Mouse (Mus musculus) CH12.LX (cell line): ENCODE measurements at regions not wholly inside any gene's neighbourhood (a gene's known extent, or its start where the extent isn't known, plus 50 kb on each side); places are given as distances from the start of the nearest gene placed in this dataset.

Experiments used
- DNase-seq: peaks from one replicate; pipeline ENCODE4 v3.0.0-alpha.2; 2013; ENCODE audit errors: extremely low read depth
- H3K27ac ChIP-seq: 2 replicates; pipeline ENCODE4 v1.5.1; 2012; ENCODE audit warnings: low read depth, mild to moderate bottlenecking, control low read depth, moderate library complexity; ENCODE audit not compliant: insufficient read depth
- H3K27me3 ChIP-seq: replicated peaks from 2 replicates; pipeline ENCODE3; 2012; ENCODE audit warnings: inconsistent platforms
- H3K36me3 ChIP-seq, 2 experiments: replicated peaks in 1 of 2; 2 replicates each; pipeline versions ENCODE3 to v1.6.1; 2012; ENCODE audit warnings: inconsistent platforms in 1 of 2, low read length in 1 of 2, mild to moderate bottlenecking in 1 of 2, mixed read lengths in 1 of 2, moderate library complexity in 1 of 2; ENCODE audit not compliant: control insufficient read depth in 1 of 2, insufficient read depth in 1 of 2
- H3K4me1 ChIP-seq, 2 experiments: 2 replicates each; pipeline ENCODE4 v1.6.1; 2012; ENCODE audit warnings: inconsistent platforms in 1 of 2, moderate library complexity in 1 of 2; ENCODE audit not compliant: insufficient read depth in 2 of 2, control insufficient read depth in 1 of 2
- H3K4me2 ChIP-seq: 2 replicates; pipeline ENCODE4 v1.6.1; 2012; ENCODE audit warnings: low read depth, mild to moderate bottlenecking, control low read depth; ENCODE audit not compliant: poor library complexity, insufficient read depth, severe bottlenecking
- H3K4me3 ChIP-seq, 3 experiments: fragments of 150-350 bp in 1 of 3; sonication (generic) in 1 of 3; replicated peaks in 1 of 3; 2 replicates each; pipeline versions ENCODE3 to v1.5.1; 2011 to 2012; ENCODE audit warnings: low read depth in 2 of 3, low read length in 2 of 3, mild to moderate bottlenecking in 2 of 3, moderate library complexity in 2 of 3, control low read depth in 1 of 3, improper control_type of control experiment in 1 of 3, inconsistent platforms in 1 of 3, mixed read lengths in 1 of 3; ENCODE audit not compliant: poor library complexity in 1 of 3
- H3K79me2 ChIP-seq: replicated peaks from 2 replicates; pipeline ENCODE4 v1.6.1; 2012; ENCODE audit warnings: mild to moderate bottlenecking, moderate library complexity; ENCODE audit not compliant: control insufficient read depth, poor library complexity, insufficient read depth, severe bottlenecking; ENCODE audit errors: extremely low read depth
- H3K9ac ChIP-seq: 2 replicates; pipeline ENCODE4 v1.6.1; 2012; ENCODE audit warnings: low read depth, mild to moderate bottlenecking, control low read depth, moderate library complexity; ENCODE audit not compliant: insufficient read depth
- H3K9me3 ChIP-seq: replicated peaks from 2 replicates; pipeline ENCODE3; 2012; ENCODE audit warnings: low read length, inconsistent platforms, mixed read lengths
- BHLHE40 ChIP-seq: IDR thresholded peaks from 2 replicates; pipeline ENCODE4 v1.6.1; 2011; ENCODE audit warnings: mild to moderate bottlenecking, low read depth, low read length, improper control_type of control experiment
- CTCF ChIP-seq, 2 experiments: IDR thresholded peaks in 1 of 2; conservative IDR thresholded peaks in 1 of 2; 2 replicates each; pipeline ENCODE4 v1.5.1; 2011 to 2012; ENCODE audit warnings: low read depth in 2 of 2, low read length in 2 of 2, improper control_type of control experiment in 1 of 2, inconsistent platforms in 1 of 2, mild to moderate bottlenecking in 1 of 2, moderate library complexity in 1 of 2
- MAFK ChIP-seq: IDR thresholded peaks from 2 replicates; pipeline ENCODE4 v1.6.1; 2011; ENCODE audit warnings: low read length, improper control_type of control experiment; ENCODE audit not compliant: insufficient replicate concordance
- MAZ ChIP-seq: IDR thresholded peaks from 2 replicates; pipeline ENCODE4 v1.6.1; 2012; ENCODE audit warnings: low read depth, mild to moderate bottlenecking, inconsistent platforms, low read length, improper control_type of control experiment, moderate library complexity
- NELFE ChIP-seq: IDR thresholded peaks from 2 replicates; pipeline ENCODE4 v1.6.1; 2011; ENCODE audit warnings: low read depth, low read length, improper control_type of control experiment
- NRF1 ChIP-seq: IDR thresholded peaks from 2 replicates; pipeline ENCODE4 v1.6.1; 2014; ENCODE audit warnings: low read depth, mild to moderate bottlenecking, inconsistent platforms, low read length, improper control_type of control experiment, moderate library complexity
- TBP ChIP-seq: conservative IDR thresholded peaks from 2 replicates; pipeline ENCODE4 v1.6.1; 2011; ENCODE audit warnings: low read depth, low read length, improper control_type of control experiment
- dilution Hi-C: fragments of 300-500 bp; cut with MboI; formaldehyde crosslinking; loops from 2 replicates; pipeline ENCODE4 v1.14.3; 2020; ENCODE audit warnings: low sequenced_read_pairs; ENCODE audit not compliant: extremely low pct_unique_long_range_greater_than_20kb, extremely low pct_ligation_motif_present
- in situ Hi-C: fragments of 300-500 bp; cut with MboI; formaldehyde crosslinking; loops from 3 replicates; pipeline ENCODE4 v1.14.3; 2019; ENCODE audit warnings: low sequenced_read_pairs, low pct_ligation_motif_present, low pct_unique_long_range_greater_than_20kb, mixed read lengths

- peaks cover 10 to 15% of the 10 kb centered on the region in 2 experiments for H3K4me1 ChIP-seq
- H3K4me3 ChIP-seq = no peak overlapping the region
- no peaks in the 10 kb centered on the region for H3K79me2 ChIP-seq
- no peak for DNase-seq
- no peak overlapping the region for H3K9ac ChIP-seq
- no peaks in the 10 kb centered on the region for H3K27me3 ChIP-seq
- in situ Hi-C loops = no loop called here
- H3K9me3 ChIP-seq = no peaks in the 10 kb centered on the region
- no peak overlapping the region for H3K27ac ChIP-seq
- H3K4me2 ChIP-seq = no peak overlapping the region
- dilution Hi-C loops = no loop called here
- no peaks in the 10 kb centered on the region for H3K36me3 ChIP-seq
- TF ChIP-seq BHLHE40 (no peak), MAFK (no peak), MAZ (no peak), NRF1 (no peak), NELFE (no peak), CTCF (conservative IDR thresholded peaks at IDR 0.05 in 1 of 2, IDR thresholded peaks at IDR 0.05 in 1 of 2; ENCODE audit: low read depth in 2 of 2, low read length in 2 of 2) (no peak), TBP (no peak)
Measured at GRCm38 (mm10) chr5:74144765-74145164, 50.3 kb upstream of the Rasl11b start.
